Mouse (Mus musculus): ENCODE measurements around the gene Il6st.

The Il6st gene

GRCm38 (mm10) chr13:112482525-112482924, 18.7 kb downstream of the Il6st start:
- DNase-seq (ENCODE audit: low spot score in 2 of 2) = no peak

- no peak for DNase-seq (ENCODE audit: low spot score in 2 of 2)
Measured at GRCm38 (mm10) chr13:112483015-112483414, 19.1 kb downstream of the Il6st start.

GRCm38 (mm10) chr13:112486236-112486635, 22.4 kb downstream of the Il6st start:
- no peak for DNase-seq (ENCODE audit: low spot score in 2 of 2)

GRCm38 (mm10) chr13:112486676-112487075, 22.8 kb downstream of the Il6st start:
- DNase-seq (ENCODE audit: low spot score in 2 of 2) = no peak

GRCm38 (mm10) chr13:112490036-112490435, 26.2 kb downstream of the Il6st start:
- no peak for DNase-seq (ENCODE audit: low spot score in 2 of 2)

GRCm38 (mm10) chr13:112491636-112492284, 27.9 kb downstream of the Il6st start:
- DNase-seq (ENCODE audit: low spot score in 2 of 2) = peak in 1 of 2 experiments; percentile 51

GRCm38 (mm10) chr13:112492285-112492678, 28.4 kb downstream of the Il6st start:
- peak in 1 of 2 experiments; percentile 51 for DNase-seq (ENCODE audit: low spot score in 2 of 2)

GRCm38 (mm10) chr13:112494590-112494989, 30.7 kb downstream of the Il6st start:
- DNase-seq (ENCODE audit: low spot score in 2 of 2) = no peak

GRCm38 (mm10) chr13:112500027-112500426, 36.2 kb downstream of the Il6st start:
- DNase-seq (ENCODE audit: low spot score in 2 of 2) = no peak

GRCm38 (mm10) chr13:112500466-112500865, 36.6 kb downstream of the Il6st start:
- DNase-seq (ENCODE audit: low spot score in 2 of 2) = no peak

GRCm38 (mm10) chr13:112503846-112504245, 40.0 kb downstream of the Il6st start:
- no peak for DNase-seq (ENCODE audit: low spot score in 2 of 2)

- no peak for DNase-seq (ENCODE audit: low spot score in 2 of 2)
Measured at GRCm38 (mm10) chr13:112505436-112505835, 41.6 kb downstream of the Il6st start.

- no peak for DNase-seq (ENCODE audit: low spot score in 2 of 2)
Measured at GRCm38 (mm10) chr13:112506766-112507165, 42.9 kb downstream of the Il6st start.

GRCm38 (mm10) chr13:112507691-112508090, 43.8 kb downstream of the Il6st start:
- no peak for DNase-seq (ENCODE audit: low spot score in 2 of 2)

GRCm38 (mm10) chr13:112508487-112508886, 44.6 kb downstream of the Il6st start:
- no peak for DNase-seq (ENCODE audit: low spot score in 2 of 2)

- DNase-seq (ENCODE audit: low spot score in 2 of 2) = peak in 1 of 2 experiments; percentile 63
Measured at GRCm38 (mm10) chr13:112509465-112509864, 45.6 kb downstream of the Il6st start.

GRCm38 (mm10) chr13:112510437-112511212, 46.8 kb downstream of the Il6st start:
- DNase-seq (ENCODE audit: low spot score in 2 of 2) = no peak

GRCm38 (mm10) chr13:112511261-112511660, 47.4 kb downstream of the Il6st start:
- DNase-seq (ENCODE audit: low spot score in 2 of 2) = peak in 1 of 2 experiments; percentile 62

GRCm38 (mm10) chr13:112511810-112512209, 47.9 kb downstream of the Il6st start:
- DNase-seq (ENCODE audit: low spot score in 2 of 2) = no peak

- DNase-seq (ENCODE audit: low spot score in 2 of 2) = no peak
Measured at GRCm38 (mm10) chr13:112512824-112513223, 49.0 kb downstream of the Il6st start.

- no peak for DNase-seq (ENCODE audit: low spot score in 2 of 2)
Measured at GRCm38 (mm10) chr13:112514546-112514945, 50.7 kb downstream of the Il6st start.

GRCm38 (mm10) chr13:112522261-112522660, 58.4 kb downstream of the Il6st start:
- DNase-seq (ENCODE audit: low spot score in 2 of 2) = no peak

GRCm38 (mm10) chr13:112522896-112523295, 59.0 kb downstream of the Il6st start:
- DNase-seq (ENCODE audit: low spot score in 2 of 2) = no peak

Data from urinary bladder, postnatal 4 days (tissue).